Mouse (Mus musculus): Measurements from ENCODE around the gene Thoc5. TPM values are rescaled to one million over a fixed set of nuclear protein-coding genes. Genes with fewer than 3 reads are reported as not detected.

Thoc5 gene
- polyA plus RNA-seq, 1 experiment from 2014 or later: 37.7 TPM

GRCm38 (mm10) chr11:4946947-4947812 is 52.1 kb downstream of the Thoc5 start:
- H3K4me2 ChIP-seq: peak overlapping the region; percentile 81
- TF ChIP-seq CTCF (IDR thresholded peaks at IDR 0.05; ENCODE audit: low read depth): peak; percentile 38; the same call in 1 of the 2 replicates
- H3K9me3 ChIP-seq (ENCODE audit: low read depth, low read length): no peaks in the 10 kb centered on the region
- ATAC-seq (ENCODE audit: insufficient read depth) (peak; percentile 56), DNase-seq (peak; percentile 70)
- no peaks in the 10 kb centered on the region for H3K36me3 ChIP-seq (ENCODE audit: insufficient read depth)
- no peak overlapping the region for H3K27ac ChIP-seq (ENCODE audit: low read depth)
- H3K27me3 ChIP-seq (ENCODE audit: insufficient read depth, low read length): peaks cover 64% of the 10 kb centered on the region
- under 1% methylated on average over 113 of the region's 120 CpGs for WGBS
- H3K4me1 ChIP-seq (ENCODE audit: insufficient read depth): peaks cover 6% of the 10 kb centered on the region; the same call in 1 of the 2 replicates
- peak overlapping the region; percentile 45 for H3K4me3 ChIP-seq (ENCODE audit: low read depth, low read length)
- peak overlapping the region; percentile 6; the same call in 1 of the 2 replicates for H3K9ac ChIP-seq

- DNase-seq: no peak
- TF ChIP-seq CTCF (IDR thresholded peaks at IDR 0.05; ENCODE audit: low read depth): no peak
- Histone ChIP-seq H3K36me3 (ENCODE audit: insufficient read depth) (no peaks in the 10 kb centered on the region), H3K27me3 (ENCODE audit: insufficient read depth, low read length) (peaks cover 64% of the 10 kb centered on the region), H3K9me3 (ENCODE audit: low read depth, low read length) (no peaks in the 10 kb centered on the region), H3K4me1 (ENCODE audit: insufficient read depth) (peaks cover 6% of the 10 kb centered on the region; the same call in 1 of the 2 replicates), H3K9ac (peak within 1 kb of the TSS; percentile 6; the same call in 1 of the 2 replicates), H3K4me3 (ENCODE audit: low read depth, low read length) (peak within 1 kb of the TSS; percentile 45), H3K27ac (ENCODE audit: low read depth) (no peak within 1 kb of the TSS), H3K4me2 (peak within 1 kb of the TSS; percentile 81)
- WGBS: 2% methylated on average over 41 of the region's 41 CpGs
- ATAC-seq (ENCODE audit: insufficient read depth): no peak
Observed at GRCm38 (mm10) chr11:4947813-4948174, 52.7 kb downstream of the Thoc5 start, which contains the start of gene Nefh. Nefh (minus strand) TSS chr11:4948064.

GRCm38 (mm10) chr11:4948792-4949191 is 53.7 kb downstream of the Thoc5 start:
- peaks cover 72% of the 10 kb centered on the region for H3K27me3 ChIP-seq (ENCODE audit: insufficient read depth, low read length)
- H3K9ac ChIP-seq: no peak overlapping the region
- DNase-seq (no peak), ATAC-seq (ENCODE audit: insufficient read depth) (no peak)
- H3K4me2 ChIP-seq: no peak overlapping the region
- H3K27ac ChIP-seq (ENCODE audit: low read depth): no peak overlapping the region
- H3K36me3 ChIP-seq (ENCODE audit: insufficient read depth): no peaks in the 10 kb centered on the region
- no peak overlapping the region for H3K4me3 ChIP-seq (ENCODE audit: low read depth, low read length)
- TF ChIP-seq CTCF (IDR thresholded peaks at IDR 0.05; ENCODE audit: low read depth): no peak
- WGBS: 37% methylated on average over 8 of the region's 8 CpGs
- H3K9me3 ChIP-seq (ENCODE audit: low read depth, low read length): no peaks in the 10 kb centered on the region
- H3K4me1 ChIP-seq (ENCODE audit: insufficient read depth): peaks cover 6% of the 10 kb centered on the region; the same call in 1 of the 2 replicates

- Histone ChIP-seq H3K36me3 (ENCODE audit: insufficient read depth) (no peaks in the 10 kb centered on the region), H3K27me3 (ENCODE audit: insufficient read depth, low read length) (peaks cover 72% of the 10 kb centered on the region), H3K9me3 (ENCODE audit: low read depth, low read length) (no peaks in the 10 kb centered on the region), H3K4me2 (no peak overlapping the region), H3K4me1 (ENCODE audit: insufficient read depth) (peaks cover 6% of the 10 kb centered on the region; the same call in 1 of the 2 replicates), H3K9ac (no peak overlapping the region), H3K27ac (ENCODE audit: low read depth) (no peak overlapping the region), H3K4me3 (ENCODE audit: low read depth, low read length) (no peak overlapping the region)
- DNase-seq (peak; percentile 92), ATAC-seq (ENCODE audit: insufficient read depth) (peak; percentile 43; the same call in 1 of the 2 replicates)
- TF ChIP-seq CTCF (IDR thresholded peaks at IDR 0.05; ENCODE audit: low read depth): no peak
- 6% methylated on average over 23 of the region's 23 CpGs for WGBS
Observed at GRCm38 (mm10) chr11:4949256-4950044, 54.3 kb downstream of the Thoc5 start.

DNA sequence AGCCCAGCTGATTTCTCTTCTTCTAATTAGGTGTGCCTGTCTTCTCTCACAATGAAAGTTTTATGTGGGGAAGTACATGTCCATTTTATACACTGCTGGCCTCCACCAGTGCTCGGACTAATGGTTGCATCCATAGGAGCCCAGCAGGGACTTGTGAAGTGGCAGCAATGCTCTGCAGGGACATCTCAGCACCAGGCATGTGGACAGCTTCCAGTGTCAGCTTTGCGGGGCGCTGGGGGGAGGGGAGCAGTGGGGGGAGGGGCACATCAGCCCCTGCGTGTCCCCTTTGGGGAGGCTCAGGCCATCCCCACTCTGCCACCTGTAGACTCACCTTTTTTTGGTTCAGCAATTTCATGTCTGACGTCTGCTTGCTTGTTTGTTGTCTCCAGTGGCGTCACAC is 58.3 kb downstream of the Thoc5 start:
- Histone ChIP-seq H3K4me1 (ENCODE audit: insufficient read depth) (no peaks in the 10 kb centered on the region), H3K4me2 (no peak overlapping the region), H3K27me3 (ENCODE audit: insufficient read depth, low read length) (peaks cover 37% of the 10 kb centered on the region), H3K4me3 (ENCODE audit: low read depth, low read length) (no peak overlapping the region), H3K9ac (no peak overlapping the region), H3K36me3 (ENCODE audit: insufficient read depth) (no peaks in the 10 kb centered on the region), H3K27ac (ENCODE audit: low read depth) (no peak overlapping the region), H3K9me3 (ENCODE audit: low read depth, low read length) (no peaks in the 10 kb centered on the region)
- ATAC-seq (ENCODE audit: insufficient read depth): no peak
- DNase-seq: peak; percentile 25
- WGBS: 5% methylated on average over 6 of the region's 6 CpGs
- TF ChIP-seq CTCF (IDR thresholded peaks at IDR 0.05; ENCODE audit: low read depth): no peak

- H3K4me2 ChIP-seq: no peak overlapping the region
- no peak overlapping the region for H3K27ac ChIP-seq (ENCODE audit: low read depth)
- no peak overlapping the region for H3K4me3 ChIP-seq (ENCODE audit: low read depth, low read length)
- 2% methylated on average over 8 of the region's 8 CpGs for WGBS
- H3K9me3 ChIP-seq (ENCODE audit: low read depth, low read length): no peaks in the 10 kb centered on the region
- DNase-seq (no peak), ATAC-seq (ENCODE audit: insufficient read depth) (no peak)
- H3K9ac ChIP-seq: no peak overlapping the region
- H3K27me3 ChIP-seq (ENCODE audit: insufficient read depth, low read length): peaks cover 32% of the 10 kb centered on the region
- no peak for TF ChIP-seq CTCF (IDR thresholded peaks at IDR 0.05; ENCODE audit: low read depth)
- no peaks in the 10 kb centered on the region for H3K36me3 ChIP-seq (ENCODE audit: insufficient read depth)
- no peaks in the 10 kb centered on the region for H3K4me1 ChIP-seq (ENCODE audit: insufficient read depth)
Observed at GRCm38 (mm10) chr11:4953918-4954317, 58.8 kb downstream of the Thoc5 start.
